Mouse (Mus musculus): ENCODE data around the gene Adtrp.
A peak's percentile ranks its signal among the peaks of the same experiment; 100 is the strongest.

GRCm38 (mm10) chr13:41746971-41747615 is 100.4 kb downstream of the Adtrp start:
- TF ChIP-seq CTCF (IDR thresholded peaks at IDR 0.05) (peak; percentile 75), EP300 (IDR thresholded peaks at IDR 0.05; ENCODE audit: insufficient read depth, low read depth, low read length) (no peak), POLR2A (IDR thresholded peaks at IDR 0.05; ENCODE audit: insufficient read depth, low read depth, low read length) (no peak)
